Mouse (Mus musculus): ENCODE measurements around the gene Dlk2.

DNA sequence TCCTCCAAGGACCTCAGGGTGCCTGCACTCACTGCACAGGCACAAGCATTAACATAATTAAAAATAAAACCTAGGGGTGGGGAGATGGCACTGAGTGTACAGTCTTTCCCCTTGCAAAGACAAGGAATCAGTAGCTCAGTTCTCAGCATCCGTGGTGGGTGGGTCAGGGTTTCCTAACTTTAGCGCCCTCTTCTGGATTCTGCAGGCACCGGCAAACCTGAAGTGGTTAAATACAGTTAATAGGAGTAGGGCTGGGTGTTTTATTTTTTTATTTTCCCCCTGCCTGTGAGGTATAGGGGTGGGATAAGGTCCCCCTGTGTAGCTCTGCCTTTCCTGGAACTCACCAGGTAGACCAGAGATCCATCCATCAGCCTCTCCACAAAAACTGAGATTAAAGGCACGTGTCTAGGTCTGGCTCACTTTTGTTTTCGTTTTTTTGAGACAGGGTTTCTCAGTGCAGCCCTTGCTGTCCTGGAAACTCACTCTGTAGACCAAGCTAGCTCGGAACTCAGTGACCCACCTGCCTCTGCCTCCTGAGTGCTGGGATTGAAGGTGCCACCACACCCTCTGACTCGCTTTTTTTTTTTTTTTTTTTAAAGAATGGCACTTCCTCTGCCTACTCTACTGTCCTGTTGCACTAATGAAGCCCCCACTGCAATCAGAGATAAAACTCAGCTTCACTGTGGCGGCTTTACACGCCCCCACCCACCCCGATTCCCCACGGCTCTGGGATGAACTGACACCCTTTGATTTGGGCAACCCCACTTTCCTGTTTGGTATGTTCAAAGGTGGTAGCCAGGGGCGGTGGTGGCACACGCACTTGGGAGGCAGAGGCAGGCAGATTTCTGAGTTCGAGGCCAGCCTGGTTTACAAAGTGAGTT is 44.4 kb upstream of the Dlk2 start:
- TF ChIP-seq GATA1 (IDR thresholded peaks at IDR 0.05; ENCODE audit: borderline replicate concordance, low read length) (no peak), FLI1 (IDR thresholded peaks at IDR 0.05; ENCODE audit: low read length) (no peak)
